Mouse (Mus musculus) heart, adult 8-10 months (tissue): Measurements from ENCODE around the gene Man1c1. TPM values are rescaled to one million over a fixed set of nuclear protein-coding genes. Genes with fewer than 3 reads are reported as not detected.
A peak's percentile ranks its signal among the peaks of the same experiment; 100 is the strongest.

Source experiments
- DNase-seq: peaks from one replicate; pipeline ENCODE4 v3.0.0; 2022; ENCODE audit warnings: low spot score
- total RNA-seq, 4 experiments: library from RNA; stranded (reverse); gene quantifications; 2 replicates each; pipeline ENCODE4 v1.2.4; 2022

The Man1c1 gene
- total RNA-seq, 4 experiments from 2014 or later = 22.6 to 26.7 (median 25.3) TPM

- DNase-seq = no peak
Observed at GRCm38 (mm10) chr4:134638111-134638550, 66.0 kb downstream of the Man1c1 start.

GRCm38 (mm10) chr4:134636406-134636805 is 67.7 kb downstream of the Man1c1 start:
- no peak for DNase-seq

GRCm38 (mm10) chr4:134634001-134634400 is 70.1 kb downstream of the Man1c1 start:
- DNase-seq = no peak

GRCm38 (mm10) chr4:134632131-134632711 is 71.9 kb downstream of the Man1c1 start:
- DNase-seq = peak; percentile 88

- DNase-seq = peak; percentile 44
Observed at GRCm38 (mm10) chr4:134631471-134632130, 72.5 kb downstream of the Man1c1 start.

GRCm38 (mm10) chr4:134628575-134629384 is 75.3 kb downstream of the Man1c1 start:
- DNase-seq = peak; percentile 62

- DNase-seq = peak; percentile 79
Observed at GRCm38 (mm10) chr4:134628058-134628457, 76.0 kb downstream of the Man1c1 start.

GRCm38 (mm10) chr4:134626883-134627282 is 77.2 kb downstream of the Man1c1 start:
- DNase-seq = no peak

GRCm38 (mm10) chr4:134626350-134626749 is 77.7 kb downstream of the Man1c1 start:
- DNase-seq = no peak

- DNase-seq = peak; percentile 79
Observed at GRCm38 (mm10) chr4:134624109-134624862, 79.8 kb downstream of the Man1c1 start.

GRCm38 (mm10) chr4:134621695-134622094 is 82.4 kb downstream of the Man1c1 start:
- DNase-seq = no peak

- no peak for DNase-seq
Observed at GRCm38 (mm10) chr4:134620246-134620645, 83.8 kb downstream of the Man1c1 start.

GRCm38 (mm10) chr4:134619489-134619870 is 84.6 kb downstream of the Man1c1 start:
- no peak for DNase-seq

GRCm38 (mm10) chr4:134618810-134619488 is 85.1 kb downstream of the Man1c1 start:
- no peak for DNase-seq

- DNase-seq = no peak
Observed at GRCm38 (mm10) chr4:134617779-134618178, 86.3 kb downstream of the Man1c1 start.

GRCm38 (mm10) chr4:134615929-134616625 is 88.0 kb downstream of the Man1c1 start:
- DNase-seq = no peak

- no peak for DNase-seq
Observed at GRCm38 (mm10) chr4:134612070-134612667, 91.9 kb downstream of the Man1c1 start.

GRCm38 (mm10) chr4:134610616-134611015 is 93.5 kb downstream of the Man1c1 start:
- no peak for DNase-seq

- no peak for DNase-seq
Observed at GRCm38 (mm10) chr4:134607679-134608078, 96.4 kb downstream of the Man1c1 start.

- DNase-seq = peak; percentile 41
Observed at GRCm38 (mm10) chr4:134606054-134606453, 98.0 kb downstream of the Man1c1 start.
